Mouse (Mus musculus) telencephalon, adult 2 months (tissue): ENCODE results near the gene Atl1.
A peak's percentile ranks its signal among the peaks of the same experiment; 100 is the strongest.

ENCODE experiments used
- DNase-seq: peaks from one replicate; pipeline ENCODE4 v3.0.0-alpha.2; 2011; ENCODE audit warnings: low read depth, low spot score

Gene Atl1

GRCm38 (mm10) chr12:69937731-69938130, 45.3 kb downstream of the Atl1 start:
- DNase-seq: no peak

GRCm38 (mm10) chr12:69939291-69939690, 46.9 kb downstream of the Atl1 start:
- no peak for DNase-seq

- no peak for DNase-seq
Observed at GRCm38 (mm10) chr12:69941655-69942329, 49.4 kb downstream of the Atl1 start.

- DNase-seq: no peak
Observed at GRCm38 (mm10) chr12:69945861-69946260, 53.4 kb downstream of the Atl1 start.

GRCm38 (mm10) chr12:69947502-69947901, 55.1 kb downstream of the Atl1 start:
- no peak for DNase-seq

- DNase-seq: no peak
Observed at GRCm38 (mm10) chr12:69957378-69957777, 65.0 kb downstream of the Atl1 start.

GRCm38 (mm10) chr12:69962468-69962867, 70.1 kb downstream of the Atl1 start:
- peak; percentile 45 for DNase-seq

- DNase-seq: no peak
Observed at GRCm38 (mm10) chr12:69963141-69963540, 70.7 kb downstream of the Atl1 start.

GRCm38 (mm10) chr12:69965644-69966043, 73.2 kb downstream of the Atl1 start:
- DNase-seq: no peak

GRCm38 (mm10) chr12:69966071-69966470, 73.7 kb downstream of the Atl1 start:
- DNase-seq: no peak

- no peak for DNase-seq
Observed at GRCm38 (mm10) chr12:69967112-69967511, 74.7 kb downstream of the Atl1 start.

- no peak for DNase-seq
Observed at GRCm38 (mm10) chr12:69968154-69968553, 75.7 kb downstream of the Atl1 start.

GRCm38 (mm10) chr12:69973666-69974065, 81.3 kb downstream of the Atl1 start:
- DNase-seq: no peak

- DNase-seq: no peak
Observed at GRCm38 (mm10) chr12:69976688-69977087, 84.3 kb downstream of the Atl1 start.

GRCm38 (mm10) chr12:69977376-69977998, 85.1 kb downstream of the Atl1 start:
- DNase-seq: no peak

- no peak for DNase-seq
Observed at GRCm38 (mm10) chr12:69982874-69983273, 90.5 kb downstream of the Atl1 start.

- no peak for DNase-seq
Observed at GRCm38 (mm10) chr12:69985546-69985945, 93.1 kb downstream of the Atl1 start.

GRCm38 (mm10) chr12:69986241-69986762, 93.9 kb downstream of the Atl1 start:
- no peak for DNase-seq

- DNase-seq: no peak
Observed at GRCm38 (mm10) chr12:69986786-69987497, 94.5 kb downstream of the Atl1 start, which contains the start of gene Sav1. Gene Sav1, minus strand, starts transcription at chr12:69987002.

- DNase-seq: no peak
Observed at GRCm38 (mm10) chr12:69995382-69995781, 103.0 kb downstream of the Atl1 start.

- DNase-seq: no peak
Observed at GRCm38 (mm10) chr12:69998186-69998983, 106.0 kb downstream of the Atl1 start.

- no peak for DNase-seq
Observed at GRCm38 (mm10) chr12:70005103-70005502, 112.7 kb downstream of the Atl1 start.
